ENCODE assay signal across 18 mouse cellular contexts in the genomic region with DNA sequence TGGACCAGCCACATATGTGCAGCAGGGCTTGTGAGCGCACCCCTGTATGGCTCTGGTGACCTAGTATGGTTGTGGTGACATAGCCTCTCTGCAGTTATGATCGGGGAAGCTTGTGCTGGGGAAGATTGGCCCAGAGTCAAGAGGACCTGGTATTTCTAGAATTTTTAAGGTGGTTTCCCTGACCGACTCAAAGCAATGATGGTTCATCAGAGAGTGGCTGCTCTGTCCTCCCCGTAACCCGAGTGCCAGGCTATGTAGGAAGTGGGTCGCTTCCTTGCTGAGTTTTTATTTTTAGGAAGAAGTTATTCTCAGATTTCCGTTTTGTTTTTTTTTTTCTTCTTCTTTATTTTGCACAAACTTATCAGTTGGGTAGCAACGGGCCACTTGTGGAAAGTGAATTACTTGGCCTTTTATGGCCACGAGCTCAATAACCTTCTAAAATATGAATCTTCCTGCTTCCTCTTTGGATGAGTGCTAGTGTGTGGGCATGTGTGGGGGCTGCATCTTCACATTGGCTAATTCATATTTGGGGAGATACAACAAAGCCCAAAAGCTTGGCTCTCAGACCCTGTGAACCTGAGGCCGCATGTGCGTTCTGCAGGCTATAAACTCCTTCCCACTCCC.
DNase-seq lines count a peak whose midpoint lies in the region; ATAC-seq and TF ChIP-seq lines count a peak whose summit lies in the region.
"Had no signal": no experiment of that assay in that cellular context is flagged by ENCODE, and none has a peak within 500 bp of the region (broad histone marks: within the 10 kb centered on the region; RNA-seq: fewer than 3 reads in every experiment).

No protein-coding gene starts in this region.

- H3K79me2 ChIP-seq in MEL (ENCODE audit: control insufficient read depth, insufficient read depth, low read length, poor library complexity): no peaks in the 10 kb centered on the region

- no peak for TF ChIP-seq EP300 in MEL (IDR thresholded peaks at IDR 0.05; ENCODE audit: low read depth in 1 of 2, low read length in 2 of 2)

- H3K4me3 ChIP-seq in kidney, embryonic 15.5 days (replicated peaks): no peak overlapping the region
- no peak overlapping the region for H3K4me3 ChIP-seq in MEL (ENCODE audit: control insufficient read depth in 1 of 2, insufficient read depth in 1 of 2, low read depth in 2 of 2, low read length in 2 of 2)
- no peak overlapping the region for H3K4me3 ChIP-seq in intestine, embryonic 16.5 days (ENCODE audit: low read length)
- H3K4me3 ChIP-seq in kidney, embryonic 14.5 days (ENCODE audit: low read length): no peak overlapping the region
- H3K4me3 ChIP-seq: forebrain, embryonic 15.5 days; neural tube, embryonic 13.5 days had no signal

- H3K36me3 ChIP-seq in kidney, embryonic 15.5 days: peaks cover 51% of the 10 kb centered on the region
- H3K36me3 ChIP-seq in MEL (ENCODE audit: control insufficient read depth in 1 of 2, insufficient read depth in 2 of 2, low read length in 2 of 2): peaks cover 0 to 12% of the 10 kb centered on the region in 2 experiments; a peak in 2 of 4 replicates
- H3K36me3 ChIP-seq in intestine, embryonic 16.5 days (ENCODE audit: control insufficient read depth, insufficient read depth, low read length): 0 out of 2 replicates have a peak, but pooled peaks cover 3% of the 10 kb centered on the region
- no peaks in the 10 kb centered on the region for H3K36me3 ChIP-seq in splenic B cell, adult 2 months (ENCODE audit: control insufficient read depth, insufficient read depth, low read length, poor library complexity, severe bottlenecking)
- H3K36me3 ChIP-seq in kidney, embryonic 14.5 days (ENCODE audit: control insufficient read depth, insufficient read depth, low read length): peaks cover 13% of the 10 kb centered on the region
- H3K36me3 ChIP-seq: G1E had no signal

- TF ChIP-seq POLR2A in MEL (IDR thresholded peaks at IDR 0.05; ENCODE audit: control insufficient read depth in 1 of 2, insufficient read depth in 1 of 2, low read depth in 1 of 2, low read length in 2 of 2, poor library complexity in 1 of 2): no peak

- ATAC-seq in kidney, embryonic 15.5 days (replicated peaks; ENCODE audit: low FRiP score): no peak
- ATAC-seq in intestine, embryonic 16.5 days: no peak
- ATAC-seq in kidney, embryonic 14.5 days (ENCODE audit: low FRiP score, low TSS enrichment): no peak
- ATAC-seq: forebrain, embryonic 15.5 days had no signal

- 0 out of 2 replicates have a peak overlapping the region, but pooled peaks have one; percentile 15 for H3K27ac ChIP-seq in kidney, embryonic 15.5 days
- H3K27ac ChIP-seq in MEL (ENCODE audit: control insufficient read depth, low read depth, low read length): no peak overlapping the region
- peak overlapping the region; percentile 57 for H3K27ac ChIP-seq in intestine, embryonic 16.5 days (ENCODE audit: low read length)
- H3K27ac ChIP-seq in kidney, embryonic 14.5 days (ENCODE audit: low read depth, low read length): no peak overlapping the region
- H3K27ac ChIP-seq: forebrain, embryonic 15.5 days; hindbrain, embryonic 14.5 days; neural tube, embryonic 13.5 days had no signal

- H3K9me3 ChIP-seq in kidney, embryonic 15.5 days (replicated peaks): no peaks in the 10 kb centered on the region
- H3K9me3 ChIP-seq in MEL (replicated peaks; ENCODE audit: insufficient read depth, low read length): no peaks in the 10 kb centered on the region
- no peaks in the 10 kb centered on the region for H3K9me3 ChIP-seq in intestine, embryonic 16.5 days (ENCODE audit: control insufficient read depth, low read length)
- no peaks in the 10 kb centered on the region for H3K9me3 ChIP-seq in kidney, embryonic 14.5 days (ENCODE audit: control insufficient read depth, low read length)
- H3K9me3 ChIP-seq: forebrain, embryonic 15.5 days; neural tube, embryonic 13.5 days had no signal

- no peak for TF ChIP-seq CTCF in MEL (IDR thresholded peaks at IDR 0.05 in 2 of 3, conservative IDR thresholded peaks at IDR 0.05 in 1 of 3; ENCODE audit: control insufficient read depth in 1 of 3, insufficient read depth in 1 of 3, low read depth in 2 of 3, low read length in 3 of 3, poor library complexity in 1 of 3, severe bottlenecking in 1 of 3)

- no peak overlapping the region for H3K9ac ChIP-seq in kidney, embryonic 15.5 days
- no peak overlapping the region for H3K9ac ChIP-seq in MEL (ENCODE audit: control insufficient read depth, low read depth, low read length, poor library complexity, severe bottlenecking)
- H3K9ac ChIP-seq in intestine, embryonic 16.5 days (ENCODE audit: low read depth, low read length): no peak overlapping the region
- H3K9ac ChIP-seq in kidney, embryonic 14.5 days (ENCODE audit: low read depth, low read length): no peak overlapping the region
- H3K9ac ChIP-seq: forebrain, embryonic 15.5 days; hindbrain, embryonic 14.5 days; neural tube, embryonic 13.5 days had no signal

- 69% methylated on average over 11 of the region's 11 CpGs for WGBS in kidney, embryonic 15.5 days
- 72% methylated on average over 11 of the region's 11 CpGs for WGBS in intestine, embryonic 16.5 days
- WGBS in kidney, embryonic 14.5 days: 68% methylated on average over 11 of the region's 11 CpGs

- H3K4me2 ChIP-seq in kidney, embryonic 15.5 days: no peak overlapping the region
- H3K4me2 ChIP-seq in intestine, embryonic 16.5 days (ENCODE audit: low read depth, low read length): no peak overlapping the region
- H3K4me2 ChIP-seq in kidney, embryonic 14.5 days (replicated peaks; ENCODE audit: low read depth, low read length): no peak overlapping the region
- H3K4me2 ChIP-seq: forebrain, embryonic 15.5 days; hindbrain, embryonic 14.5 days; midbrain, embryonic 11.5 days; neural tube, embryonic 13.5 days had no signal

- no peak for DNase-seq in kidney, adult 8-10 months
- DNase-seq in MEL (ENCODE audit: low read depth, low spot score): no peak
- peak; percentile 38 for DNase-seq in splenic B cell, adult 2 months (ENCODE audit: low read depth, low spot score)
- DNase-seq in lung, postnatal 36 days: no peak
- DNase-seq: cerebellum, postnatal 10 days; gastrocnemius, postnatal 14 days; kidney, adult 18-20 months; kidney, postnatal 4 days; right cerebral cortex, postnatal 4 days; thymus, adult 18-20 months had no signal

- TF ChIP-seq RAD21 in MEL (IDR thresholded peaks at IDR 0.05; ENCODE audit: low read depth, low read length): no peak

- H3K27me3 ChIP-seq in kidney, embryonic 15.5 days: no peaks in the 10 kb centered on the region
- H3K27me3 ChIP-seq in MEL (ENCODE audit: control insufficient read depth in 1 of 2, insufficient read depth in 2 of 2, low read length in 2 of 2): no peaks in the 10 kb centered on the region
- no peaks in the 10 kb centered on the region for H3K27me3 ChIP-seq in intestine, embryonic 16.5 days (replicated peaks; ENCODE audit: control insufficient read depth, insufficient read depth, low read length)
- H3K27me3 ChIP-seq in splenic B cell, adult 2 months (ENCODE audit: control insufficient read depth, insufficient read depth, low read length, poor library complexity, severe bottlenecking): no peaks in the 10 kb centered on the region
- no peaks in the 10 kb centered on the region for H3K27me3 ChIP-seq in kidney, embryonic 14.5 days (ENCODE audit: control insufficient read depth, insufficient read depth, low read length)
- H3K27me3 ChIP-seq: forebrain, embryonic 15.5 days; neural tube, embryonic 13.5 days had no signal

- peaks cover 37% of the 10 kb centered on the region for H3K4me1 ChIP-seq in kidney, embryonic 15.5 days
- peaks cover 7 to 24% of the 10 kb centered on the region in 2 experiments for H3K4me1 ChIP-seq in MEL (ENCODE audit: control insufficient read depth in 1 of 2, insufficient read depth in 2 of 2, low read length in 2 of 2)
- peaks cover 33% of the 10 kb centered on the region for H3K4me1 ChIP-seq in intestine, embryonic 16.5 days (ENCODE audit: control insufficient read depth, insufficient read depth, low read length)
- H3K4me1 ChIP-seq in kidney, embryonic 14.5 days (ENCODE audit: control insufficient read depth, insufficient read depth, low read length): peaks cover 8% of the 10 kb centered on the region; the same call in 1 of the 2 replicates

TF ChIP-seq in MEL, 35 proteins besides CTCF, POLR2A, EP300 and RAD21:
- TF ChIP-seq ZNF384 (IDR thresholded peaks at IDR 0.05; ENCODE audit: low read depth, low read length): peak; percentile 12; the same call in 1 of the 2 replicates
- TF ChIP-seq ELF1 (IDR thresholded peaks at IDR 0.05; ENCODE audit: low read depth, low read length): no peak

Comparison
In these comparisons a context has a peak if more than half of its experiments do, and no peak if none do; other contexts are left out.
1. H3K27ac ChIP-seq: peak in kidney, embryonic 15.5 days (single experiment) and intestine, embryonic 16.5 days (single experiment); none in MEL (single experiment) and kidney, embryonic 14.5 days (single experiment).